In genomic region chr8:90868334-90868733, GRCm38 (mm10) we compare ENCODE assay signal across 10 mouse cellular contexts. TPM values are rescaled to one million over a fixed set of nuclear protein-coding genes. Genes with fewer than 3 reads are reported as not detected.
DNase-seq lines count a peak whose midpoint lies in the region; ATAC-seq lines count a peak whose summit lies in the region.
"Had no signal": no experiment of that assay in that cellular context is flagged by ENCODE, and none has a peak within 500 bp of the region (broad histone marks: within the 10 kb centered on the region; RNA-seq: fewer than 3 reads in every experiment).

No protein-coding gene starts in this region.

- peak overlapping the region; percentile 88 for H3K27ac ChIP-seq in hindbrain, embryonic 10.5 days
- H3K27ac ChIP-seq in hindbrain, embryonic 11.5 days (ENCODE audit: low read depth, low read length), result no peak overlapping the region
- 0 out of 2 replicates have a peak overlapping the region, but pooled peaks have one; percentile 90 for H3K27ac ChIP-seq in hindbrain, embryonic 14.5 days
- peak overlapping the region; percentile 92 for H3K27ac ChIP-seq in stomach, embryonic 15.5 days

- no peaks in the 10 kb centered on the region for H3K36me3 ChIP-seq in hindbrain, embryonic 10.5 days
- H3K36me3 ChIP-seq in hindbrain, embryonic 11.5 days (ENCODE audit: control insufficient read depth, insufficient read depth, low read length), result no peaks in the 10 kb centered on the region
- no peaks in the 10 kb centered on the region for H3K36me3 ChIP-seq in hindbrain, embryonic 14.5 days (replicated peaks; ENCODE audit: control insufficient read depth, insufficient read depth)
- no peaks in the 10 kb centered on the region for H3K36me3 ChIP-seq in stomach, embryonic 15.5 days

- H3K4me2 ChIP-seq in hindbrain, embryonic 11.5 days (replicated peaks; ENCODE audit: low read depth, low read length), result no peak overlapping the region
- no peak overlapping the region for H3K4me2 ChIP-seq in hindbrain, embryonic 14.5 days (replicated peaks)
- H3K4me2 ChIP-seq in stomach, embryonic 15.5 days, result no peak overlapping the region

- H3K27me3 ChIP-seq in hindbrain, embryonic 10.5 days (ENCODE audit: insufficient read depth, poor library complexity, severe bottlenecking), result peaks cover 11% of the 10 kb centered on the region
- no peaks in the 10 kb centered on the region for H3K27me3 ChIP-seq in hindbrain, embryonic 11.5 days (ENCODE audit: control insufficient read depth, insufficient read depth, low read length)
- H3K27me3 ChIP-seq in hindbrain, embryonic 14.5 days (ENCODE audit: control insufficient read depth, insufficient read depth, low read length), result no peaks in the 10 kb centered on the region
- no peaks in the 10 kb centered on the region for H3K27me3 ChIP-seq in stomach, embryonic 15.5 days (replicated peaks)
- H3K27me3 ChIP-seq: Patski had no signal

- H3K4me3 ChIP-seq in hindbrain, embryonic 10.5 days, result no peak overlapping the region
- H3K4me3 ChIP-seq in hindbrain, embryonic 11.5 days (ENCODE audit: low read depth, low read length), result no peak overlapping the region
- H3K4me3 ChIP-seq in hindbrain, embryonic 14.5 days (replicated peaks; ENCODE audit: low read length), result no peak overlapping the region
- no peak overlapping the region for H3K4me3 ChIP-seq in stomach, embryonic 15.5 days (replicated peaks)

- peaks cover 55% of the 10 kb centered on the region for H3K4me1 ChIP-seq in hindbrain, embryonic 10.5 days (replicated peaks)
- peaks cover 15% of the 10 kb centered on the region for H3K4me1 ChIP-seq in hindbrain, embryonic 11.5 days (replicated peaks; ENCODE audit: control insufficient read depth, insufficient read depth, low read length)
- H3K4me1 ChIP-seq in hindbrain, embryonic 14.5 days (replicated peaks; ENCODE audit: control insufficient read depth, insufficient read depth, low read length), result peaks cover 37% of the 10 kb centered on the region
- peaks cover 27% of the 10 kb centered on the region for H3K4me1 ChIP-seq in stomach, embryonic 15.5 days

- ATAC-seq in hindbrain, embryonic 11.5 days (ENCODE audit: low FRiP score), result no peak
- ATAC-seq in hindbrain, embryonic 14.5 days (ENCODE audit: low FRiP score), result no peak
- ATAC-seq in stomach, embryonic 15.5 days (ENCODE audit: insufficient read depth, low FRiP score, low read depth), result no peak

- no peaks in the 10 kb centered on the region for H3K9me3 ChIP-seq in hindbrain, embryonic 10.5 days
- no peaks in the 10 kb centered on the region for H3K9me3 ChIP-seq in hindbrain, embryonic 11.5 days (ENCODE audit: control insufficient read depth, low read length)
- no peaks in the 10 kb centered on the region for H3K9me3 ChIP-seq in hindbrain, embryonic 14.5 days (ENCODE audit: control insufficient read depth, low read length)
- no peaks in the 10 kb centered on the region for H3K9me3 ChIP-seq in stomach, embryonic 15.5 days

- H3K9ac ChIP-seq in hindbrain, embryonic 11.5 days (ENCODE audit: low read depth, low read length), result no peak overlapping the region
- H3K9ac ChIP-seq in hindbrain, embryonic 14.5 days, result no peak overlapping the region
- H3K9ac ChIP-seq in stomach, embryonic 15.5 days, result no peak overlapping the region

- WGBS in hindbrain, embryonic 10.5 days, result 84% methylated on average over 4 of the region's 4 CpGs
- WGBS in hindbrain, embryonic 11.5 days, result 75% methylated on average over 4 of the region's 4 CpGs
- WGBS in hindbrain, embryonic 14.5 days, result 73% methylated on average over 4 of the region's 4 CpGs
- 57% methylated on average over 4 of the region's 4 CpGs for WGBS in stomach, embryonic 15.5 days

- DNase-seq in hindbrain, embryonic 10.5 days (ENCODE audit: low spot score), result no peak
- no peak for DNase-seq in hindbrain, embryonic 11.5 days (ENCODE audit: low spot score)
- peak; percentile 88 for DNase-seq in right cerebral cortex, adult 18-20 months
- no peak for DNase-seq in right cerebral cortex, postnatal 4 days
- DNase-seq in hindbrain, embryonic 14.5 days (ENCODE audit: low spot score), result no peak
- DNase-seq in gastrocnemius, postnatal 4 days (ENCODE audit: low spot score in 2 of 2), result no peak
- no peak for DNase-seq in adrenal gland, adult 18-20 months (ENCODE audit: low spot score in 2 of 2)

RNA-seq across cellular contexts. Expression of gene Chd9, which starts 40.2 kb away (rescaled TPM):
- 38.0 and 40.2 TPM in 2 replicates for polyA plus RNA-seq in hindbrain, embryonic 10.5 days (2016; fragmentation: Nextera tagmentation; extraction: Ambion mirVana)
- 51.2 and 72.5 TPM in 2 replicates for polyA plus RNA-seq in hindbrain, embryonic 11.5 days (2014; fragmentation: Nextera tagmentation; extraction: Ambion mirVana)
- polyA plus RNA-seq in hindbrain, embryonic 14.5 days (2014; fragmentation: Nextera tagmentation; extraction: Ambion mirVana), result 99.2 and 103 TPM in 2 replicates
- polyA plus RNA-seq in stomach, embryonic 15.5 days (2015; fragmentation: Nextera tagmentation; extraction: Ambion mirVana), result 185 and 189 TPM in 2 replicates
- 10 to 100 TPM; 49.8 to 57.6 TPM for total RNA-seq in gastrocnemius, postnatal 4 days (2021)
- 10 to 100 TPM; 66.8 to 77.4 TPM for total RNA-seq in adrenal gland, adult 18-20 months (2021)

RNA-seq across cellular contexts. Expression of gene Gm19935, which starts 51.1 kb away (rescaled TPM):
- polyA plus RNA-seq in hindbrain, embryonic 10.5 days (2016; fragmentation: Nextera tagmentation; extraction: Ambion mirVana), result 0.16 and 0.73 TPM in 2 replicates
- polyA plus RNA-seq in hindbrain, embryonic 11.5 days (2014; fragmentation: Nextera tagmentation; extraction: Ambion mirVana), result 0.25 and 0.59 TPM in 2 replicates
- 2.6 and 2.7 TPM in 2 replicates for polyA plus RNA-seq in hindbrain, embryonic 14.5 days (2014; fragmentation: Nextera tagmentation; extraction: Ambion mirVana)
- not detected in 2 replicates for polyA plus RNA-seq in stomach, embryonic 15.5 days (2015; fragmentation: Nextera tagmentation; extraction: Ambion mirVana)
- not detected for total RNA-seq in gastrocnemius, postnatal 4 days (2021)
- not detected for total RNA-seq in adrenal gland, adult 18-20 months (2021)
- polyA plus RNA-seq: macrophage had no signal
